Mouse (Mus musculus): ENCODE measurements around the gene Pom121l2. TPM values are rescaled to one million over a fixed set of nuclear protein-coding genes. Genes with fewer than 3 reads are reported as not detected.

The Pom121l2 gene
- total RNA-seq (2021): not detected

- peak; percentile 73 for DNase-seq
These were observed at the start of gene Pom121l2 for GRCm38 (mm10) chr13:21980981-21981802. Pom121l2 (plus strand) TSS chr13:21981194.

- DNase-seq: no peak
These were observed 49.3 kb upstream of the Pom121l2 start for GRCm38 (mm10) chr13:21931740-21932139.

GRCm38 (mm10) chr13:21933626-21934548 is 47.1 kb upstream of the Pom121l2 start:
- peak; percentile 25 for DNase-seq

- DNase-seq: peak; percentile 74
These were observed 45.8 kb upstream of the Pom121l2 start for GRCm38 (mm10) chr13:21934982-21935791.

GRCm38 (mm10) chr13:21935833-21936232 is 45.2 kb upstream of the Pom121l2 start:
- no peak for DNase-seq

- peak; percentile 29 for DNase-seq
These were observed 44.0 kb upstream of the Pom121l2 start for GRCm38 (mm10) chr13:21936968-21937367.

GRCm38 (mm10) chr13:21940213-21940612 is 40.8 kb upstream of the Pom121l2 start:
- peak; percentile 92 for DNase-seq

- peak; percentile 81 for DNase-seq
These were observed 40.1 kb upstream of the Pom121l2 start for GRCm38 (mm10) chr13:21940811-21941321.

- no peak for DNase-seq
These were observed 37.4 kb upstream of the Pom121l2 start for GRCm38 (mm10) chr13:21943644-21944043.

GRCm38 (mm10) chr13:21944592-21944925 is 36.4 kb upstream of the Pom121l2 start:
- DNase-seq: no peak

- DNase-seq: peak; percentile 89
These were observed 35.9 kb upstream of the Pom121l2 start, which contains the start of gene Zfp184 for GRCm38 (mm10) chr13:21944926-21945740. Zfp184 (plus strand) TSS chr13:21945094.

GRCm38 (mm10) chr13:21969269-21969668 is 11.7 kb upstream of the Pom121l2 start:
- DNase-seq: no peak

- DNase-seq: no peak
These were observed 11.2 kb upstream of the Pom121l2 start for GRCm38 (mm10) chr13:21969816-21970215.

GRCm38 (mm10) chr13:21971641-21972040 is 9.4 kb upstream of the Pom121l2 start:
- DNase-seq: no peak

- peak; percentile 94 for DNase-seq
These were observed 6.7 kb upstream of the Pom121l2 start for GRCm38 (mm10) chr13:21974221-21974725.

- DNase-seq: peak; percentile 78
These were observed 6.1 kb upstream of the Pom121l2 start for GRCm38 (mm10) chr13:21974726-21975473.

- no peak for DNase-seq
These were observed 804 bp downstream of the Pom121l2 start for GRCm38 (mm10) chr13:21981803-21982193.

GRCm38 (mm10) chr13:21984486-21984885 is 3.5 kb downstream of the Pom121l2 start:
- DNase-seq: no peak

- DNase-seq: no peak
These were observed 11.6 kb downstream of the Pom121l2 start for GRCm38 (mm10) chr13:21992550-21992949.

Data from heart, postnatal 4 days (tissue).